Mouse (Mus musculus): Measurements from ENCODE around the gene Vps26a.

- TF ChIP-seq GATA1 (IDR thresholded peaks at IDR 0.05; ENCODE audit: borderline replicate concordance, low read length), result no peak
- no peak for TF ChIP-seq FLI1 (IDR thresholded peaks at IDR 0.05; ENCODE audit: low read length)
These were observed 20.5 kb upstream of the Vps26a start for GRCm38 (mm10) chr10:62507071-62507470.

All from megakaryocyte, embryonic 14.5 days (primary cell).